Mouse (Mus musculus): ENCODE data around the gene Scn4a. TPM values are rescaled to one million over a fixed set of nuclear protein-coding genes. Genes with fewer than 3 reads are reported as not detected.

Scn4a gene
- polyA plus RNA-seq, 1 experiment from 2014 or later = not detected

GRCm38 (mm10) chr11:106329682-106330081 is 23.4 kb downstream of the Scn4a start:
- H3K9me3 ChIP-seq (ENCODE audit: control insufficient read depth, low read length) = no peaks in the 10 kb centered on the region
- WGBS = 74% methylated on average over 7 of the region's 7 CpGs
- H3K4me2 ChIP-seq = no peak overlapping the region
- H3K36me3 ChIP-seq (ENCODE audit: control insufficient read depth, insufficient read depth, low read length) = no peaks in the 10 kb centered on the region
- H3K4me3 ChIP-seq (ENCODE audit: low read depth, low read length) = no peak overlapping the region
- no peak for DNase-seq (ENCODE audit: low spot score, missing footprints)
- no peak overlapping the region for H3K27ac ChIP-seq (ENCODE audit: low read depth, low read length)
- no peaks in the 10 kb centered on the region; the same call in 1 of the 2 replicates for H3K4me1 ChIP-seq (ENCODE audit: control insufficient read depth, insufficient read depth, low read length)
- no peak for ATAC-seq (ENCODE audit: low FRiP score)
- H3K27me3 ChIP-seq (ENCODE audit: control insufficient read depth, insufficient read depth, low read length) = no peaks in the 10 kb centered on the region
- no peak overlapping the region for H3K9ac ChIP-seq (ENCODE audit: low read length)

- no peaks in the 10 kb centered on the region for H3K36me3 ChIP-seq (ENCODE audit: control insufficient read depth, insufficient read depth, low read length)
- H3K4me3 ChIP-seq (ENCODE audit: low read depth, low read length) = no peak overlapping the region
- H3K27me3 ChIP-seq (ENCODE audit: control insufficient read depth, insufficient read depth, low read length) = no peaks in the 10 kb centered on the region
- no peaks in the 10 kb centered on the region; the same call in 1 of the 2 replicates for H3K4me1 ChIP-seq (ENCODE audit: control insufficient read depth, insufficient read depth, low read length)
- no peaks in the 10 kb centered on the region for H3K9me3 ChIP-seq (ENCODE audit: control insufficient read depth, low read length)
- H3K27ac ChIP-seq (ENCODE audit: low read depth, low read length) = no peak overlapping the region
- WGBS = 82% methylated on average over 6 of the region's 6 CpGs
- no peak overlapping the region for H3K4me2 ChIP-seq
- H3K9ac ChIP-seq (ENCODE audit: low read length) = no peak overlapping the region
- ATAC-seq (ENCODE audit: low FRiP score) = no peak
- no peak for DNase-seq (ENCODE audit: low spot score, missing footprints)
These were observed 24.0 kb downstream of the Scn4a start for GRCm38 (mm10) chr11:106329128-106329527.

GRCm38 (mm10) chr11:106328521-106328920 is 24.6 kb downstream of the Scn4a start:
- H3K27me3 ChIP-seq (ENCODE audit: control insufficient read depth, insufficient read depth, low read length) = no peaks in the 10 kb centered on the region
- no peak overlapping the region for H3K27ac ChIP-seq (ENCODE audit: low read depth, low read length)
- H3K36me3 ChIP-seq (ENCODE audit: control insufficient read depth, insufficient read depth, low read length) = no peaks in the 10 kb centered on the region
- H3K4me3 ChIP-seq (ENCODE audit: low read depth, low read length) = no peak overlapping the region
- H3K9ac ChIP-seq (ENCODE audit: low read length) = no peak overlapping the region
- DNase-seq (ENCODE audit: low spot score, missing footprints) (no peak), ATAC-seq (ENCODE audit: low FRiP score) (no peak)
- no peaks in the 10 kb centered on the region; the same call in 1 of the 2 replicates for H3K4me1 ChIP-seq (ENCODE audit: control insufficient read depth, insufficient read depth, low read length)
- H3K9me3 ChIP-seq (ENCODE audit: control insufficient read depth, low read length) = no peaks in the 10 kb centered on the region
- WGBS = 76% methylated on average over 5 of the region's 5 CpGs
- no peak overlapping the region for H3K4me2 ChIP-seq

GRCm38 (mm10) chr11:106326475-106326874 is 26.6 kb downstream of the Scn4a start:
- no peak for DNase-seq (ENCODE audit: low spot score, missing footprints)
- 86% methylated on average over 8 of the region's 8 CpGs for WGBS
- no peak for ATAC-seq (ENCODE audit: low FRiP score)
- H3K27ac ChIP-seq (ENCODE audit: low read depth, low read length) = no peak overlapping the region
- no peak overlapping the region for H3K9ac ChIP-seq (ENCODE audit: low read length)
- no peak overlapping the region for H3K4me2 ChIP-seq
- no peaks in the 10 kb centered on the region for H3K36me3 ChIP-seq (ENCODE audit: control insufficient read depth, insufficient read depth, low read length)
- no peaks in the 10 kb centered on the region for H3K9me3 ChIP-seq (ENCODE audit: control insufficient read depth, low read length)
- H3K27me3 ChIP-seq (ENCODE audit: control insufficient read depth, insufficient read depth, low read length) = no peaks in the 10 kb centered on the region
- H3K4me1 ChIP-seq (ENCODE audit: control insufficient read depth, insufficient read depth, low read length) = no peaks in the 10 kb centered on the region; the same call in 1 of the 2 replicates
- H3K4me3 ChIP-seq (ENCODE audit: low read depth, low read length) = no peak overlapping the region

GRCm38 (mm10) chr11:106325566-106326206 is 27.4 kb downstream of the Scn4a start:
- ATAC-seq (ENCODE audit: low FRiP score) = no peak
- peak; percentile 86 for DNase-seq (ENCODE audit: low spot score, missing footprints)
- 71% methylated on average over 8 of the region's 8 CpGs for WGBS
- no peaks in the 10 kb centered on the region for H3K9me3 ChIP-seq (ENCODE audit: control insufficient read depth, low read length)
- H3K27ac ChIP-seq (ENCODE audit: low read depth, low read length) = no peak overlapping the region
- H3K4me1 ChIP-seq (ENCODE audit: control insufficient read depth, insufficient read depth, low read length) = no peaks in the 10 kb centered on the region; the same call in 1 of the 2 replicates
- H3K9ac ChIP-seq (ENCODE audit: low read length) = no peak overlapping the region
- H3K36me3 ChIP-seq (ENCODE audit: control insufficient read depth, insufficient read depth, low read length) = no peaks in the 10 kb centered on the region
- H3K27me3 ChIP-seq (ENCODE audit: control insufficient read depth, insufficient read depth, low read length) = no peaks in the 10 kb centered on the region
- H3K4me3 ChIP-seq (ENCODE audit: low read depth, low read length) = no peak overlapping the region
- no peak overlapping the region for H3K4me2 ChIP-seq

- Histone ChIP-seq H3K9me3 (ENCODE audit: control insufficient read depth, low read length) (no peaks in the 10 kb centered on the region), H3K27ac (ENCODE audit: low read depth, low read length) (no peak overlapping the region), H3K4me2 (no peak overlapping the region), H3K36me3 (ENCODE audit: control insufficient read depth, insufficient read depth, low read length) (no peaks in the 10 kb centered on the region), H3K27me3 (ENCODE audit: control insufficient read depth, insufficient read depth, low read length) (no peaks in the 10 kb centered on the region), H3K4me3 (ENCODE audit: low read depth, low read length) (no peak overlapping the region), H3K9ac (ENCODE audit: low read length) (no peak overlapping the region), H3K4me1 (ENCODE audit: control insufficient read depth, insufficient read depth, low read length) (no peaks in the 10 kb centered on the region; the same call in 1 of the 2 replicates)
- ATAC-seq (ENCODE audit: low FRiP score) (no peak), DNase-seq (ENCODE audit: low spot score, missing footprints) (no peak)
- WGBS = 48% methylated on average over 5 of the region's 5 CpGs
These were observed 28.2 kb downstream of the Scn4a start for GRCm38 (mm10) chr11:106324858-106325257.

GRCm38 (mm10) chr11:106318406-106319366 is 34.4 kb downstream of the Scn4a start:
- Histone ChIP-seq H3K27me3 (ENCODE audit: control insufficient read depth, insufficient read depth, low read length) (no peaks in the 10 kb centered on the region), H3K9ac (ENCODE audit: low read length) (no peak overlapping the region), H3K4me2 (no peak overlapping the region), H3K4me1 (ENCODE audit: control insufficient read depth, insufficient read depth, low read length) (no peaks in the 10 kb centered on the region), H3K4me3 (ENCODE audit: low read depth, low read length) (no peak overlapping the region), H3K27ac (ENCODE audit: low read depth, low read length) (no peak overlapping the region), H3K9me3 (ENCODE audit: control insufficient read depth, low read length) (no peaks in the 10 kb centered on the region), H3K36me3 (ENCODE audit: control insufficient read depth, insufficient read depth, low read length) (no peaks in the 10 kb centered on the region)
- 81% methylated on average over 21 of the region's 21 CpGs for WGBS
- DNase-seq (ENCODE audit: low spot score, missing footprints) = no peak
- no peak for ATAC-seq (ENCODE audit: low FRiP score)

- H3K9me3 ChIP-seq (ENCODE audit: control insufficient read depth, low read length) = no peaks in the 10 kb centered on the region
- ATAC-seq (ENCODE audit: low FRiP score) (no peak), DNase-seq (ENCODE audit: low spot score, missing footprints) (no peak)
- H3K27me3 ChIP-seq (ENCODE audit: control insufficient read depth, insufficient read depth, low read length) = no peaks in the 10 kb centered on the region
- no peaks in the 10 kb centered on the region for H3K4me1 ChIP-seq (ENCODE audit: control insufficient read depth, insufficient read depth, low read length)
- H3K9ac ChIP-seq (ENCODE audit: low read length) = no peak overlapping the region
- WGBS = 83% methylated on average over 7 of the region's 7 CpGs
- no peak overlapping the region for H3K27ac ChIP-seq (ENCODE audit: low read depth, low read length)
- no peaks in the 10 kb centered on the region for H3K36me3 ChIP-seq (ENCODE audit: control insufficient read depth, insufficient read depth, low read length)
- H3K4me2 ChIP-seq = no peak overlapping the region
- H3K4me3 ChIP-seq (ENCODE audit: low read depth, low read length) = no peak overlapping the region
These were observed 35.3 kb downstream of the Scn4a start for GRCm38 (mm10) chr11:106317801-106318200.

- no peak overlapping the region for H3K9ac ChIP-seq (ENCODE audit: low read length)
- H3K9me3 ChIP-seq (ENCODE audit: control insufficient read depth, low read length) = no peaks in the 10 kb centered on the region
- H3K4me3 ChIP-seq (ENCODE audit: low read depth, low read length) = no peak overlapping the region
- H3K4me2 ChIP-seq = no peak overlapping the region
- WGBS = 64% methylated on average over 1 of the region's 1 CpGs
- no peaks in the 10 kb centered on the region for H3K36me3 ChIP-seq (ENCODE audit: control insufficient read depth, insufficient read depth, low read length)
- DNase-seq (ENCODE audit: low spot score, missing footprints) (no peak), ATAC-seq (ENCODE audit: low FRiP score) (no peak)
- H3K27me3 ChIP-seq (ENCODE audit: control insufficient read depth, insufficient read depth, low read length) = no peaks in the 10 kb centered on the region
- H3K4me1 ChIP-seq (ENCODE audit: control insufficient read depth, insufficient read depth, low read length) = no peaks in the 10 kb centered on the region
- no peak overlapping the region for H3K27ac ChIP-seq (ENCODE audit: low read depth, low read length)
These were observed 36.7 kb downstream of the Scn4a start for GRCm38 (mm10) chr11:106316416-106316815.
